Mouse (Mus musculus) heart, adult 2 months (tissue): ENCODE data around the gene Lrrc36. TPM values are rescaled to one million over a fixed set of nuclear protein-coding genes. Genes with fewer than 3 reads are reported as not detected.

Experiments used
- DNase-seq, 2 experiments: peaks; one replicate each; pipeline ENCODE4 v3.0.0; 2021
- H3K27ac ChIP-seq: fragments of 200-600 bp; 2 replicates; pipeline ENCODE4 v1.8.1; 2022
- H3K27me3 ChIP-seq: fragments of 200-500 bp; 2 replicates; pipeline ENCODE4 v1.6.1; 2012; ENCODE audit warnings: mild to moderate bottlenecking, low read length, inconsistent platforms, mixed read lengths; ENCODE audit not compliant: control insufficient read depth, insufficient read depth
- H3K36me3 ChIP-seq: fragments of 200-500 bp; 2 replicates; pipeline ENCODE4 v1.6.1; 2012; ENCODE audit warnings: low read length, inconsistent platforms; ENCODE audit not compliant: control insufficient read depth, insufficient read depth
- H3K4me1 ChIP-seq: fragments of 200-500 bp; 2 replicates; pipeline ENCODE4 v1.6.1; 2011; ENCODE audit warnings: low read length; ENCODE audit not compliant: control insufficient read depth, insufficient read depth
- H3K4me3 ChIP-seq: fragments of 200-600 bp; 2 replicates; pipeline ENCODE4 v1.8.1; 2022
- H3K79me2 ChIP-seq: fragments of 200-500 bp; replicated peaks from 2 replicates; pipeline ENCODE4 v1.6.1; 2012; ENCODE audit warnings: mild to moderate bottlenecking, inconsistent platforms, low read length, moderate library complexity, mixed read lengths; ENCODE audit not compliant: control insufficient read depth, insufficient read depth
- H3K9ac ChIP-seq: fragments of 200-500 bp; 2 replicates; pipeline ENCODE4 v1.6.1; 2012; ENCODE audit warnings: low read depth, mild to moderate bottlenecking, control low read depth, inconsistent platforms, low read length, mixed read lengths
- CTCF ChIP-seq: fragments of 200-600 bp; IDR thresholded peaks from 2 replicates; pipeline ENCODE4 v1.8.1; 2022; ENCODE audit warnings: antibody characterized with exemption, mild to moderate bottlenecking, moderate library complexity
- EP300 ChIP-seq: fragments of 200-500 bp; IDR thresholded peaks from 2 replicates; pipeline ENCODE4 v1.6.1; 2011; ENCODE audit warnings: low read depth, low read length, control low read depth; ENCODE audit not compliant: insufficient read depth
- POLR2A ChIP-seq: fragments of 200-500 bp; IDR thresholded peaks from 2 replicates; pipeline ENCODE4 v1.6.1; 2011; ENCODE audit warnings: mild to moderate bottlenecking, low read depth, low read length, control low read depth; ENCODE audit not compliant: insufficient read depth
- WGBS: fragments of 180-500 bp; shearing (Covaris S2); methylation state at CpG from one replicate; pipeline ENCODE4 v1.1.7; 2018; 5-methylcytosine and 5-hydroxymethylcytosine counted together
- intact Hi-C: fragments of 180-260 bp; cut with DNase I; formaldehyde crosslinking; loops from one replicate; pipeline ENCODE4 v1.15.1; 2025
- polyA plus RNA-seq: library from polyadenylated mRNA; depleted of rRNA; stranded (reverse); fragments of >200 nt; gene quantifications from 2 replicates; pipeline ENCODE4 v1.2.3, GENCODE M21; 2012
- total RNA-seq, 2 experiments: library from RNA; stranded (reverse); gene quantifications; 2 replicates each; pipeline ENCODE4 v1.2.3; 2021

Lrrc36 gene
- total and polyA plus RNA-seq, 3 experiments, result 0.45 to 0.94 (median 0.47) TPM

DNA sequence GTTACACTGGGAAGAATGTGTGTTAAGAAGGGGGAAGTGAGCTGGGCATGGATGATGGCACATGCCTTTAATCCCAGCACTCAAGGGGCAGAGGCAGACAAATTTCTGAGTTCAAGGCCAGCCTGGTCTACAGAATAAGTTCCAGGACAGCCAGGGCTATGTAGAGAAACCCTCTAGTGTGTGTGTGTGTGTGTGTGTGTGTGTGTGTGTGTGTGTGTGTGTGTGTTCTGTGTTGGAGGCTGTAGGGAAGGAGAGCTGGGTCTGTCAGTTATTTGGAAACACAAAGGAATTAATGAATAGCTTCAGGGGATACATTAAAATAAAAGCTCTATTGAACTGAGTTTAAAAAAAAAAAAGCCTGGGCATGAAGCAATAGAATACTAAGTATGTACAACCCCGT, 37.6 kb downstream of the Lrrc36 start:
- TF ChIP-seq EP300 (no peak), POLR2A (no peak), CTCF (no peak)
- Histone ChIP-seq H3K79me2 (no peaks in the 10 kb centered on the region), H3K27ac (no peak overlapping the region), H3K4me3 (no peak overlapping the region), H3K4me1 (peaks cover 3% of the 10 kb centered on the region), H3K9ac (no peak overlapping the region), H3K27me3 (no peaks in the 10 kb centered on the region), H3K36me3 (no peaks in the 10 kb centered on the region)
- WGBS, result 82% methylated on average over 1 of the region's 1 CpGs
- DNase-seq, result no peak
- intact Hi-C loops, result loop anchor here (5.0 kb wide), 1 partner anchor 39 kb away; the partner anchor contains the start of genes Kctd19 and Lrrc36

DNA sequence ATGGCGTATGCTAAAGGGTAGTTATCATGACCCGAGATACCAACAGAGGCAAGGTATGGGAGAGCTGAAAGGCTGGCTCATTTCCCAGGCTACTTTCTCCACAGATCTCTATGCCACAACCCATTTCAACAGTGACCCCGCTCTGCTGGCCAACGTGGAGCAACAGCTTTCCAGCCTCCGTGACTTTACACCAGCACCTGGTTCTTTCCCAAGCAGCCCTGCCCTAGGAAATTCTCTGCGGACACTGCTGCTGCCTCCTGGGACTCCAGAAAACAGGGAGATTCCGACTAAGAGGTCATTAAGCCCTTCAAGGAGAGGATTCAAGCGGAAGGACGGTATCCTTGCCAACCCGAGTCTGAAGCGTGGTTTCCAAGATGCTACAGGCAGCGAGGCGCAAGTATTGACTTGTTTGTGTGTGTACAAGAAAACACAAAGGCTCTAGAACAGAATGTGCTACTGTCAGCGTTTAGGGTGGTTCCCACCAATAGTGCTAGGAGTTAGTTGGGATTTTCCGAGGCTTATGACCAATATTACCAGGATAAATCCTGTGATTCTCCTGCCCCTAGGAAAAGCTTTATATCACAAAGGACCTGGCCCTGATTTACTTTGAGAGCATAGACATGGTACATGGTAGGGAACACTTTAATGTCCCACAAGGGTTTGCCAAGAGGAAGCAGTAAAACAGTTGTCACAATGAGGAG, 38.7 kb downstream of the Lrrc36 start:
- Histone ChIP-seq H3K79me2 (no peaks in the 10 kb centered on the region), H3K27ac (no peak overlapping the region; the same call in 1 of the 2 replicates), H3K4me1 (peaks cover 3% of the 10 kb centered on the region), H3K9ac (no peak overlapping the region), H3K27me3 (no peaks in the 10 kb centered on the region), H3K36me3 (no peaks in the 10 kb centered on the region), H3K4me3 (no peak overlapping the region)
- intact Hi-C loops, result loop anchor here (5.0 kb wide), 1 partner anchor 40 kb away; the partner anchor contains the start of genes Kctd19 and Lrrc36
- TF ChIP-seq POLR2A, result no peak
- no peak for TF ChIP-seq CTCF
- no peak for TF ChIP-seq EP300
- 65% methylated on average over 15 of the region's 15 CpGs for WGBS
- peak in 1 of 2 experiments; percentile 13 for DNase-seq

DNA sequence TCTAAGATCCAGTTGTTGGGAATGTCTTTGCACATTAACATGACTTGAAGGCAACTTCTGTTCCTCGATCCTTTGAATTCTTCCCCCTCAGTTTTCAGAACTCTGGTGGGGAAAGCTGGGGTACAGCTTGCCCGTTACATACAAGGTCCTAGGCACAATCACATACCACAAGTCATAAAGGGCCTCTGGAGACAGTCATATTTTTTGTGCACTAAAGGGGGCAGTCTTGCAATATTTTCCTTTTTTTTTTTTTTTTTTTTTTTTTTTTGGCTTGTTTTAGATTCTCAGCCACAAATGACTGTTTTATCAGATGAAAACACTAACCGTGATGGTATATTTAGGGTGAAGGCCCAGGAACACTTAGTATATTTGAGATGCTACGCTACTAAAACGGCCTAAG, 39.9 kb downstream of the Lrrc36 start:
- peaks cover 3% of the 10 kb centered on the region for H3K4me1 ChIP-seq
- TF ChIP-seq EP300, result no peak
- peak; percentile 60 for TF ChIP-seq CTCF
- H3K36me3 ChIP-seq, result no peaks in the 10 kb centered on the region
- no peak overlapping the region for H3K9ac ChIP-seq
- 44% methylated on average over 5 of the region's 5 CpGs for WGBS
- H3K79me2 ChIP-seq, result no peaks in the 10 kb centered on the region
- no peak overlapping the region for H3K4me3 ChIP-seq
- H3K27ac ChIP-seq, result peak overlapping the region; percentile 52
- no peaks in the 10 kb centered on the region for H3K27me3 ChIP-seq
- peak in 1 of 2 experiments; percentile 29 for DNase-seq
- intact Hi-C loops, result loop anchor here (5.0 kb wide), 1 partner anchor 41 kb away; the partner anchor contains the start of genes Kctd19 and Lrrc36

DNA sequence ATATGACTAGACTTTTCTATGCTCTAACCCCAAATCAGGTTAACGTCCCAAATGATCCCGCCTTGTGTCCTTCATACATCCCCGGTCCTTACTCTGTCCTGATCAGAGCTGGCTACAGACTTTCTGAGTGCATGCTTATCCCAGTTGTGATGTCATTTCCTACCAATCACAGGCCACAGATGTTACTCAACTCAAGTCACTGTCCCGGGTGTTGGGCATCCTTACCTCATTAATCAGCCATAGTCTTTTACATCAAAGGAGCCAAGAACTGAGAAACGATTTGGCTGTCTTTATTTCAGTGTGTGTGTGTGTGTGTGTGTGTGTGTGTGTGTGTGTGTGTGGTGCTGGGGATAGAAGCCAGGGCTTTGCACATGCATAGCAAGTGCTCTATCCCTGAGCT, 40.7 kb downstream of the Lrrc36 start:
- Histone ChIP-seq H3K4me1 (peaks cover 3% of the 10 kb centered on the region), H3K36me3 (no peaks in the 10 kb centered on the region), H3K9ac (no peak overlapping the region), H3K4me3 (no peak overlapping the region), H3K27me3 (no peaks in the 10 kb centered on the region), H3K27ac (no peak overlapping the region), H3K79me2 (no peaks in the 10 kb centered on the region)
- 54% methylated on average over 5 of the region's 5 CpGs for WGBS
- DNase-seq, result no peak
- intact Hi-C loops, result loop anchor here (2.0 to 5.0 kb wide), 2 partner anchors 17 to 42 kb away; partner anchors contain the start of genes Kctd19, Lrrc36 and Tppp3
- TF ChIP-seq CTCF (no peak), EP300 (no peak), POLR2A (no peak)

DNA sequence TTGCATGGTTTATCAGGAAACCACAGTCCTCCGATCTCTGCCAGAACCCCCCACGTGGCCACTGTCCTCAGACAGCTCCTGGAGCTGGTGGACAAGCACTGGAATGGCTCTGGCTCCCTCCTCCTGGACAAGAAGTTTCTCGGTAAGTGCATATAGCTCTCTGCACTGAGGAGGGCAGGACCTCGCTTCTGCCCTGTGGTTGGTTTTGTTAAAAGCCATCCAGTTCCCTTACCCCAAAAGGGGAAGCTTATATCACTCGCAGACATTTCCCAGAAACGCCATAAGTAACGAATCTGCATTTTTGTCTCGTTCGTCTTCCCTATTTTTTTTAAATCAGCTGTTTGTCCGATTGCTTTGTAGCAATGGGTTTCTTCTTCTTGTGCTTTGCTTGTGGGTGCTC, 41.8 kb downstream of the Lrrc36 start:
- TF ChIP-seq CTCF (no peak), EP300 (no peak), POLR2A (no peak)

More for the DNA sequence above, 41.8 kb downstream of the Lrrc36 start:
- 59% methylated on average over 10 of the region's 10 CpGs for WGBS
- Histone ChIP-seq H3K36me3 (no peaks in the 10 kb centered on the region), H3K4me3 (no peak overlapping the region), H3K79me2 (no peaks in the 10 kb centered on the region), H3K9ac (no peak overlapping the region), H3K27me3 (no peaks in the 10 kb centered on the region), H3K4me1 (peaks cover 3% of the 10 kb centered on the region), H3K27ac (no peak overlapping the region)
- peak in 1 of 2 experiments; percentile 23 for DNase-seq
- intact Hi-C loops, result loop anchor here (2.0 kb wide), 1 partner anchor 16 kb away; the partner anchor contains the start of gene Tppp3
